12 mouse cellular contexts compared by ENCODE assay signal in the genomic region with DNA sequence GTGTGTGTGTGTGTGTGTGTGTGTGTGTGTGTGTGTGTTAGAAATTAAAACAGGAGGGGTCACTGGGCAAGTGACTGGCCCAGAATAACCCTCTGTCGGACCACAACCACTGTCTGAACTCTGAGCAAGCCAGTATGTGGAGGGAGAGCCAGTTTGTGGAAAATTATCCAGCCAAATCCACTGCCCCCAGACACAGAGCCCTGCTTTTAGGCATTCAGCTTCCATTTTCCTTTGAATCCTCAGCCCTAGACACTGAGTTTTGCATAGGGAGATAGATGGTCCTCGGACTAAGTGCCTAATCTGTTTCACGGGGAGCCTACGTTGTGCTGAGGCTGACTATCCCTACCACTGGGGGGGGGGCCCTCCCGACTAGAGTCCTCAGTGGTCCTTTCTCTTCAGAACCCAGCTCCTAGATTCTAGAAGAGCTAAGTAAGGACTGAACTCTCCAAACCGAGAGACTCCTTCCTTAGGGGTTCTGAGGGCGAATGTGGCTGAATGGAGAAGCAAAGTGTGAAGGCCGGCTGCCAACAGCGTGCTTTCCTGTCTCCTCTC.
DNase-seq lines count a peak whose midpoint lies in the region; ATAC-seq and TF ChIP-seq lines count a peak whose summit lies in the region.
"Had no signal": no experiment of that assay in that cellular context is flagged by ENCODE, and none has a peak within 500 bp of the region (broad histone marks: within the 10 kb centered on the region; RNA-seq: fewer than 3 reads in every experiment).

No protein-coding gene starts in this region.

- no peaks in the 10 kb centered on the region for H3K36me3 ChIP-seq in kidney, postnatal 0 days (ENCODE audit: insufficient read depth, low read length)
- no peaks in the 10 kb centered on the region for H3K36me3 ChIP-seq in heart, embryonic 16.5 days (ENCODE audit: control insufficient read depth, insufficient read depth)
- H3K36me3 ChIP-seq in limb, embryonic 15.5 days = no peaks in the 10 kb centered on the region

- intact Hi-C loops in gastrocnemius, adult 2 months (cut with DNase I) = no loop called here

- no peaks in the 10 kb centered on the region for H3K27me3 ChIP-seq in kidney, postnatal 0 days (ENCODE audit: insufficient read depth, low read length)
- no peaks in the 10 kb centered on the region for H3K27me3 ChIP-seq in heart, embryonic 16.5 days (ENCODE audit: control insufficient read depth, insufficient read depth, low read length)
- H3K27me3 ChIP-seq in limb, embryonic 15.5 days = no peaks in the 10 kb centered on the region
- H3K27me3 ChIP-seq in cerebellum, adult 2 months (ENCODE audit: control insufficient read depth, insufficient read depth, low read length) = no peaks in the 10 kb centered on the region

- no peak for TF ChIP-seq CTCF in gastrocnemius, adult 2 months (IDR thresholded peaks at IDR 0.05)
- no peak for TF ChIP-seq CTCF in kidney, postnatal 0 days (IDR thresholded peaks at IDR 0.05; ENCODE audit: low read depth)
- TF ChIP-seq CTCF in cerebellum, adult 2 months (IDR thresholded peaks at IDR 0.05; ENCODE audit: borderline replicate concordance, insufficient read depth, low read depth, low read length) = no peak

- H3K9ac ChIP-seq in kidney, postnatal 0 days (ENCODE audit: low read depth, low read length) = no peak overlapping the region
- no peak overlapping the region for H3K9ac ChIP-seq in heart, embryonic 16.5 days (ENCODE audit: low read length)
- H3K9ac ChIP-seq in limb, embryonic 15.5 days = no peak overlapping the region

- TF ChIP-seq POLR2A in cerebellum, adult 2 months (IDR thresholded peaks at IDR 0.05; ENCODE audit: borderline replicate concordance, insufficient read depth, low read length) = no peak

- peak overlapping the region; percentile 94 for H3K27ac ChIP-seq in gastrocnemius, adult 2 months
- H3K27ac ChIP-seq in kidney, postnatal 0 days = peak overlapping the region; percentile 87
- H3K27ac ChIP-seq in heart, embryonic 16.5 days (ENCODE audit: low read length) = peak overlapping the region; percentile 84
- peak overlapping the region; percentile 87 for H3K27ac ChIP-seq in limb, embryonic 15.5 days
- no peak overlapping the region for H3K27ac ChIP-seq in cerebellum, adult 2 months (ENCODE audit: insufficient read depth, low read length)
- H3K27ac ChIP-seq: left cerebral cortex, adult 2 months had no signal

- DNase-seq in gastrocnemius, adult 2 months = no peak
- DNase-seq in gastrocnemius, postnatal 10 days = no peak
- DNase-seq in kidney, postnatal 0 days (ENCODE audit: low spot score) = no peak
- DNase-seq in kidney, adult 8-10 months = no peak
- DNase-seq in cerebellum, adult 2 months = no peak
- no peak for DNase-seq in adrenal gland, postnatal 36 days
- DNase-seq: adrenal gland, adult 8-10 months; cerebellum, adult 18-20 months; lung, postnatal 14 days had no signal

- H3K4me1 ChIP-seq in kidney, postnatal 0 days (replicated peaks; ENCODE audit: insufficient read depth, low read length) = peaks cover 36% of the 10 kb centered on the region
- peaks cover 22% of the 10 kb centered on the region for H3K4me1 ChIP-seq in heart, embryonic 16.5 days (ENCODE audit: control insufficient read depth, insufficient read depth, low read length)
- peaks cover 90% of the 10 kb centered on the region for H3K4me1 ChIP-seq in limb, embryonic 15.5 days
- peaks cover 6% of the 10 kb centered on the region; the same call in 1 of the 2 replicates for H3K4me1 ChIP-seq in cerebellum, adult 2 months (ENCODE audit: control insufficient read depth, insufficient read depth, low read length)

- 84% methylated on average over 9 of the region's 9 CpGs for WGBS in kidney, postnatal 0 days
- 88% methylated on average over 9 of the region's 9 CpGs for WGBS in heart, embryonic 16.5 days
- 87% methylated on average over 9 of the region's 9 CpGs for WGBS in limb, embryonic 15.5 days
- 86% methylated on average over 9 of the region's 9 CpGs for WGBS in cerebellum, adult 2 months

- no peak overlapping the region for H3K4me2 ChIP-seq in kidney, postnatal 0 days (ENCODE audit: low read length)
- H3K4me2 ChIP-seq in heart, embryonic 16.5 days (ENCODE audit: low read depth, low read length) = no peak overlapping the region
- H3K4me2 ChIP-seq in limb, embryonic 15.5 days = no peak overlapping the region

- no peak overlapping the region for H3K4me3 ChIP-seq in gastrocnemius, adult 2 months
- H3K4me3 ChIP-seq in kidney, postnatal 0 days (replicated peaks; ENCODE audit: low read depth, low read length) = no peak overlapping the region
- no peak overlapping the region for H3K4me3 ChIP-seq in heart, embryonic 16.5 days (ENCODE audit: low read length)
- no peak overlapping the region for H3K4me3 ChIP-seq in limb, embryonic 15.5 days
- no peak overlapping the region for H3K4me3 ChIP-seq in cerebellum, adult 2 months (replicated peaks; ENCODE audit: insufficient read depth, low read depth, low read length)
- H3K4me3 ChIP-seq: left cerebral cortex, adult 2 months had no signal

- no peak for ATAC-seq in kidney, postnatal 0 days (replicated peaks; ENCODE audit: low FRiP score, low read depth)
- ATAC-seq in heart, embryonic 16.5 days (replicated peaks; ENCODE audit: extremely low read depth, insufficient read depth, low FRiP score) = no peak
- no peak for ATAC-seq in limb, embryonic 15.5 days (ENCODE audit: insufficient number of reproducible peaks, low FRiP score, low TSS enrichment, low read depth)

- no peaks in the 10 kb centered on the region for H3K9me3 ChIP-seq in kidney, postnatal 0 days (replicated peaks; ENCODE audit: low read length)
- H3K9me3 ChIP-seq in heart, embryonic 16.5 days (replicated peaks; ENCODE audit: control insufficient read depth, low read length) = no peaks in the 10 kb centered on the region
- H3K9me3 ChIP-seq in limb, embryonic 15.5 days = no peaks in the 10 kb centered on the region
